Comparison of ENCODE assay signal across 25 mouse cellular contexts in genomic region chr6:84473171-84473570, GRCm38 (mm10).
"Had no signal": no experiment of that assay in that cellular context is flagged by ENCODE, and none has a peak within 500 bp of the region (broad histone marks: within the 10 kb centered on the region; RNA-seq: fewer than 3 reads in every experiment).

No protein-coding gene starts in this region.

- H3K4me2 ChIP-seq: heart, embryonic 13.5 days; heart, embryonic 15.5 days; hindbrain, embryonic 12.5 days; hindbrain, embryonic 14.5 days; limb, embryonic 13.5 days; limb, embryonic 15.5 days; liver, embryonic 12.5 days had no signal

- H3K4me3 ChIP-seq: gastrocnemius, adult 2 months; heart, adult 2 months; heart, embryonic 13.5 days; heart, embryonic 15.5 days; hindbrain, embryonic 10.5 days; hindbrain, embryonic 12.5 days; layer of hippocampus, adult 2 months; left cerebral cortex, adult 2 months; limb, embryonic 13.5 days; limb, embryonic 15.5 days; liver, embryonic 12.5 days had no signal

- H3K4me1 ChIP-seq: liver, embryonic 12.5 days had no signal

- H3K27ac ChIP-seq: gastrocnemius, adult 2 months; heart, adult 2 months; heart, embryonic 13.5 days; heart, embryonic 15.5 days; hindbrain, embryonic 10.5 days; hindbrain, embryonic 12.5 days; hindbrain, embryonic 14.5 days; layer of hippocampus, adult 2 months; left cerebral cortex, adult 2 months; limb, embryonic 13.5 days; limb, embryonic 15.5 days; liver, embryonic 12.5 days; liver, embryonic 14.5 days had no signal

- H3K27me3 ChIP-seq: hindbrain, embryonic 12.5 days; liver, embryonic 12.5 days had no signal

- DNase-seq: gastrocnemius, adult 2 months; gastrocnemius, postnatal 10 days; gastrocnemius, postnatal 25 days; heart, adult 2 months; heart, postnatal 14 days; heart, postnatal 36 days; kidney, adult 18-20 months; kidney, adult 8-10 months; kidney, postnatal 10 days; kidney, postnatal 25 days; kidney, postnatal 4 days; left cerebral cortex, postnatal 4 days had no signal

- H3K9me3 ChIP-seq: heart, embryonic 13.5 days; heart, embryonic 15.5 days; hindbrain, embryonic 10.5 days; hindbrain, embryonic 12.5 days; limb, embryonic 13.5 days; limb, embryonic 15.5 days; liver, embryonic 12.5 days had no signal

- H3K36me3 ChIP-seq: heart, embryonic 13.5 days; heart, embryonic 15.5 days; hindbrain, embryonic 10.5 days; hindbrain, embryonic 12.5 days; limb, embryonic 13.5 days; limb, embryonic 15.5 days; liver, embryonic 12.5 days had no signal

- ATAC-seq: hindbrain, embryonic 16.5 days; inflammation-experienced regulatory T-cells, adult 6 months; liver, embryonic 12.5 days had no signal

- H3K9ac ChIP-seq: heart, embryonic 13.5 days; heart, embryonic 15.5 days; hindbrain, embryonic 12.5 days; hindbrain, embryonic 14.5 days; limb, embryonic 13.5 days; limb, embryonic 15.5 days; liver, embryonic 12.5 days; liver, embryonic 14.5 days had no signal
